Mouse (Mus musculus) megakaryocyte, embryonic 14.5 days (primary cell): ENCODE measurements at regions not wholly inside any gene's neighbourhood (a gene's known extent, or its start where the extent isn't known, plus 50 kb on each side); places are given as distances from the start of the nearest gene placed in this dataset.

ENCODE experiments used
- FLI1 ChIP-seq: IDR thresholded peaks from 2 replicates; pipeline ENCODE4 v1.6.1; 2012; ENCODE audit warnings: low read length, inconsistent platforms, mixed read lengths
- GATA1 ChIP-seq: IDR thresholded peaks from 3 replicates; pipeline ENCODE4 v1.6.1; 2012; ENCODE audit warnings: mixed read lengths, low read length, inconsistent platforms, borderline replicate concordance

- TF ChIP-seq GATA1 (no peak), FLI1 (no peak)
These were observed 456.6 kb upstream of the 1700008P02Rik start for GRCm38 (mm10) chr3:7076850-7077249.
